Mouse (Mus musculus): ENCODE measurements around the gene Ppp3ca. TPM values are rescaled to one million over a fixed set of nuclear protein-coding genes. Genes with fewer than 3 reads are reported as not detected.

Gene Ppp3ca
- polyA plus RNA-seq, 1 experiment from 2014 or later: 142 TPM

GRCm38 (mm10) chr3:136812162-136812561 lies 142.2 kb downstream of the Ppp3ca start:
- H3K4me1 ChIP-seq (replicated peaks): peaks cover 6% of the 10 kb centered on the region; the same call in 1 of the 2 replicates
- no peaks in the 10 kb centered on the region for H3K9me3 ChIP-seq
- H3K36me3 ChIP-seq: no peaks in the 10 kb centered on the region
- no peak overlapping the region for H3K9ac ChIP-seq
- no peak for ATAC-seq (ENCODE audit: low read depth)
- WGBS: 89% methylated on average over 6 of the region's 6 CpGs
- no peak overlapping the region for H3K4me2 ChIP-seq
- H3K27ac ChIP-seq (replicated peaks): no peak overlapping the region
- no peaks in the 10 kb centered on the region for H3K27me3 ChIP-seq
- H3K4me3 ChIP-seq: no peak overlapping the region

DNA sequence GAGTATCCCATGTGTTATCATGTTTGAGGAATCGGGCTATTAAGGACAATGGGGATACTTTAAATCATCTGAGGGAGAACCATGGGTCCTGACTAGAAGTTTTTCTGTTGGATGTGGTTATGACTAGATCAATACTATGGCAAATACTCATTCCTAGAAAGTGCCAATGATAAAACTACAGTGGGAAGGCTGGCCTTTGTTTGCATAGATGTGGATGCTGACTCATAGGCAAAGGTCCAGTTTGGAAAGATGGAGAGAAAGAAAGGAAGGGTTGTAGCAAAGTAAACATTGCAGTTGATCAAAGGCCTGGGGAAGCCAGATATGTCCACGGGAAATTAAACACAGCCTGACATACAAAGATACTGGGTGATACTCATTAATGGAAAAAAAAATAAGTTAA lies 142.9 kb downstream of the Ppp3ca start:
- H3K4me3 ChIP-seq: no peak overlapping the region
- H3K4me1 ChIP-seq (replicated peaks): peaks cover 6% of the 10 kb centered on the region; the same call in 1 of the 2 replicates
- H3K9me3 ChIP-seq: no peaks in the 10 kb centered on the region
- no peaks in the 10 kb centered on the region for H3K36me3 ChIP-seq
- no peaks in the 10 kb centered on the region for H3K27me3 ChIP-seq
- no peak for ATAC-seq (ENCODE audit: low read depth)
- WGBS: 86% methylated on average over 2 of the region's 2 CpGs
- H3K4me2 ChIP-seq: no peak overlapping the region
- no peak overlapping the region for H3K9ac ChIP-seq
- no peak overlapping the region for H3K27ac ChIP-seq (replicated peaks)

- Histone ChIP-seq H3K9ac (no peak overlapping the region), H3K4me3 (no peak overlapping the region), H3K27ac (replicated peaks) (no peak overlapping the region), H3K4me2 (no peak overlapping the region), H3K27me3 (no peaks in the 10 kb centered on the region), H3K9me3 (no peaks in the 10 kb centered on the region), H3K36me3 (no peaks in the 10 kb centered on the region), H3K4me1 (replicated peaks) (peaks cover 6% of the 10 kb centered on the region; the same call in 1 of the 2 replicates)
- no peak for ATAC-seq (ENCODE audit: low read depth)
- WGBS: 92% methylated on average over 2 of the region's 2 CpGs
Observed at GRCm38 (mm10) chr3:136813886-136814285, 144.0 kb downstream of the Ppp3ca start.

- H3K9me3 ChIP-seq: no peaks in the 10 kb centered on the region
- H3K4me3 ChIP-seq: no peak overlapping the region
- no peaks in the 10 kb centered on the region for H3K36me3 ChIP-seq
- no peaks in the 10 kb centered on the region for H3K27me3 ChIP-seq
- WGBS: 87% methylated on average over 4 of the region's 4 CpGs
- no peak overlapping the region for H3K9ac ChIP-seq
- peaks cover 6% of the 10 kb centered on the region; the same call in 1 of the 2 replicates for H3K4me1 ChIP-seq (replicated peaks)
- H3K27ac ChIP-seq (replicated peaks): no peak overlapping the region
- H3K4me2 ChIP-seq: no peak overlapping the region
- no peak for ATAC-seq (ENCODE audit: low read depth)
Observed at GRCm38 (mm10) chr3:136814916-136815315, 145.0 kb downstream of the Ppp3ca start.

DNA sequence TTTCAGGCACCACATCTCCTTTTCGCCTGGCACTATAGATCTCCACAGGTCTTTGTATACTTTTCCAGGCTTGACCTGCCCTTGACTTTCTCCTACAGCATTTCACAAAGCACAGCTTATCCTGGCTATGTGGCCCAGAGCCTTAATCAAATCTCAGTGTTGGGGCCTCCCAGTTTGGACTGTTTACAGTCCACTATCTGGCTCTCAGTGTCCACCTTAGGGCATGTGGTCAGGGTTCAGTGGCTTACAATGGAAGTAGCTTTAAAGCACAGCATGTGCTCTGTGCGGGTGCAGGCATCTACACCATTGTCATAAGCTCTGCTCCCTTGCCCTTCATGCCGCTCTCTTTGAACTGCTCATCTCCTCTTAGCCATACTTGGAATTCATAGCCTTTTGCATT lies 146.4 kb downstream of the Ppp3ca start:
- Histone ChIP-seq H3K27me3 (no peaks in the 10 kb centered on the region), H3K27ac (replicated peaks) (no peak overlapping the region), H3K4me3 (no peak overlapping the region), H3K36me3 (no peaks in the 10 kb centered on the region), H3K4me2 (no peak overlapping the region), H3K9ac (no peak overlapping the region), H3K4me1 (replicated peaks) (peaks cover 6% of the 10 kb centered on the region; the same call in 1 of the 2 replicates), H3K9me3 (no peaks in the 10 kb centered on the region)
- WGBS: 65% methylated on average over 3 of the region's 3 CpGs
- no peak for ATAC-seq (ENCODE audit: low read depth)

DNA sequence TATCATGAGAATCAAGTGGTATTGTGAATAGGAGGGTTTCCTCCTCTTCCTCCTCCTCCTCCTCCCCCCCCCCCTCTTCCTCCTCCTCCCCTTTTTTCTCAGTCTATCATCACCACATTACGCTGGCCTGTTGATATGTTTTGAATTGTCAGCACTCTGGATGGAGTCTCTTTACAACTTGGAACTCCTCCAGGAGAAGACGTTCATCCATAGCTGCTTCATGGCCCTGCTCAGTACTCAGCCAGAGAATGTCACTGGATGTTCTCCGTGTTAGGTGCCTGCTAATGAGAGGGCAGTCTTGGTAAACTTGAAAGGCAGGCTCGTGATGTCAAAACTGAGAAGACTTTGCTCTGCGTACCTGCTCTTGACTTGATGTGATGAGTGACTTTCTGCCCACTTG lies 149.1 kb downstream of the Ppp3ca start:
- 85% methylated on average over 5 of the region's 5 CpGs for WGBS
- H3K4me1 ChIP-seq (replicated peaks): peaks cover 6% of the 10 kb centered on the region; the same call in 1 of the 2 replicates
- peaks cover 9% of the 10 kb centered on the region; the same call in 1 of the 2 replicates for H3K36me3 ChIP-seq
- no peak overlapping the region for H3K9ac ChIP-seq
- H3K27me3 ChIP-seq: no peaks in the 10 kb centered on the region
- no peak overlapping the region for H3K4me3 ChIP-seq
- no peaks in the 10 kb centered on the region for H3K9me3 ChIP-seq
- no peak for ATAC-seq (ENCODE audit: low read depth)
- H3K27ac ChIP-seq (replicated peaks): no peak overlapping the region
- H3K4me2 ChIP-seq: no peak overlapping the region

GRCm38 (mm10) chr3:136821039-136821438 lies 151.1 kb downstream of the Ppp3ca start:
- H3K9ac ChIP-seq: no peak overlapping the region
- 84% methylated on average over 3 of the region's 3 CpGs for WGBS
- no peaks in the 10 kb centered on the region for H3K4me1 ChIP-seq (replicated peaks)
- peaks cover 9% of the 10 kb centered on the region; the same call in 1 of the 2 replicates for H3K36me3 ChIP-seq
- H3K27ac ChIP-seq (replicated peaks): no peak overlapping the region
- ATAC-seq (ENCODE audit: low read depth): no peak
- H3K4me3 ChIP-seq: no peak overlapping the region
- no peaks in the 10 kb centered on the region for H3K9me3 ChIP-seq
- H3K4me2 ChIP-seq: no peak overlapping the region
- H3K27me3 ChIP-seq: no peaks in the 10 kb centered on the region

- peaks cover 9% of the 10 kb centered on the region; the same call in 1 of the 2 replicates for H3K36me3 ChIP-seq
- H3K27me3 ChIP-seq: no peaks in the 10 kb centered on the region
- H3K4me3 ChIP-seq: no peak overlapping the region
- no peak for ATAC-seq (ENCODE audit: low read depth)
- H3K9me3 ChIP-seq: no peaks in the 10 kb centered on the region
- H3K4me2 ChIP-seq: no peak overlapping the region
- H3K9ac ChIP-seq: no peak overlapping the region
- H3K27ac ChIP-seq (replicated peaks): no peak overlapping the region
- WGBS: 85% methylated on average over 2 of the region's 2 CpGs
- no peaks in the 10 kb centered on the region for H3K4me1 ChIP-seq (replicated peaks)
Observed at GRCm38 (mm10) chr3:136821993-136822392, 152.1 kb downstream of the Ppp3ca start.

- no peak overlapping the region for H3K4me2 ChIP-seq
Observed at GRCm38 (mm10) chr3:136822431-136822830, 152.5 kb downstream of the Ppp3ca start.

DNA sequence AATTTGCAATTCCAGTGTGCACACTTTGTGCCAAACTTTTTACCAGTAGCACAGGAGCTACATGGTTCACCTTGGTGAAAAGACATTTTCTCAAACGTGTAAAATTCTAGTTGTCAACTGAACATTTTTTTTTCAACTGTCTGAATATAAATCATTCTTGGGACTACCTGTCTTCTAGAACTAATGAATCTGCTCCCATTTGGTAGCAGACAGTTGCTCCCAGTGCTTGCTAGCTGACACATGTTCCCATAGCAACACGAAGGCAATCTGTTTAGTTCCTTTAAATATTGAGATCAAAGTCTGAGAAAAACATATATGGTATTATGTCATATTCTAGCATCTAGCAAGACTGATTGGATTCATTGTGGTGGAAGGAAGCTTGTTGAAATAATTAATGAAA lies 158.5 kb downstream of the Ppp3ca start:
- ATAC-seq (ENCODE audit: low read depth): no peak
- no peak overlapping the region for H3K4me3 ChIP-seq
- no peaks in the 10 kb centered on the region for H3K27me3 ChIP-seq
- H3K36me3 ChIP-seq: peaks cover 5% of the 10 kb centered on the region; the same call in 1 of the 2 replicates
- H3K4me1 ChIP-seq (replicated peaks): peaks cover 42% of the 10 kb centered on the region
- no peak overlapping the region for H3K9ac ChIP-seq
- H3K27ac ChIP-seq (replicated peaks): no peak overlapping the region
- H3K9me3 ChIP-seq: no peaks in the 10 kb centered on the region
- H3K4me2 ChIP-seq: no peak overlapping the region
- 60% methylated on average over 2 of the region's 2 CpGs for WGBS

More at GRCm38 (mm10) chr3:136822431-136822830, 152.5 kb downstream of the Ppp3ca start:
- Histone ChIP-seq H3K27me3 (no peaks in the 10 kb centered on the region), H3K9ac (no peak overlapping the region), H3K36me3 (peaks cover 9% of the 10 kb centered on the region; the same call in 1 of the 2 replicates), H3K4me3 (no peak overlapping the region), H3K9me3 (no peaks in the 10 kb centered on the region), H3K4me1 (replicated peaks) (no peaks in the 10 kb centered on the region), H3K27ac (replicated peaks) (no peak overlapping the region)
- no peak for ATAC-seq (ENCODE audit: low read depth)
- 96% methylated on average over 2 of the region's 2 CpGs for WGBS

GRCm38 (mm10) chr3:136829109-136829508 lies 159.2 kb downstream of the Ppp3ca start:
- ATAC-seq (ENCODE audit: low read depth): no peak
- peaks cover 49% of the 10 kb centered on the region for H3K4me1 ChIP-seq (replicated peaks)

GRCm38 (mm10) chr3:136830687-136831220 lies 160.8 kb downstream of the Ppp3ca start:
- Histone ChIP-seq H3K27ac (replicated peaks) (no peak overlapping the region), H3K9ac (no peak overlapping the region), H3K9me3 (no peaks in the 10 kb centered on the region), H3K4me2 (no peak overlapping the region), H3K4me1 (replicated peaks) (peaks cover 62% of the 10 kb centered on the region), H3K4me3 (no peak overlapping the region), H3K27me3 (no peaks in the 10 kb centered on the region), H3K36me3 (no peaks in the 10 kb centered on the region)
- ATAC-seq (ENCODE audit: low read depth): no peak
- 81% methylated on average over 10 of the region's 12 CpGs for WGBS

More at GRCm38 (mm10) chr3:136829109-136829508, 159.2 kb downstream of the Ppp3ca start:
- Histone ChIP-seq H3K36me3 (no peaks in the 10 kb centered on the region), H3K4me3 (no peak overlapping the region), H3K27ac (replicated peaks) (no peak overlapping the region), H3K27me3 (no peaks in the 10 kb centered on the region), H3K4me2 (no peak overlapping the region), H3K9me3 (no peaks in the 10 kb centered on the region), H3K9ac (no peak overlapping the region)
- 42% methylated on average over 5 of the region's 5 CpGs for WGBS
